In the genomic region with DNA sequence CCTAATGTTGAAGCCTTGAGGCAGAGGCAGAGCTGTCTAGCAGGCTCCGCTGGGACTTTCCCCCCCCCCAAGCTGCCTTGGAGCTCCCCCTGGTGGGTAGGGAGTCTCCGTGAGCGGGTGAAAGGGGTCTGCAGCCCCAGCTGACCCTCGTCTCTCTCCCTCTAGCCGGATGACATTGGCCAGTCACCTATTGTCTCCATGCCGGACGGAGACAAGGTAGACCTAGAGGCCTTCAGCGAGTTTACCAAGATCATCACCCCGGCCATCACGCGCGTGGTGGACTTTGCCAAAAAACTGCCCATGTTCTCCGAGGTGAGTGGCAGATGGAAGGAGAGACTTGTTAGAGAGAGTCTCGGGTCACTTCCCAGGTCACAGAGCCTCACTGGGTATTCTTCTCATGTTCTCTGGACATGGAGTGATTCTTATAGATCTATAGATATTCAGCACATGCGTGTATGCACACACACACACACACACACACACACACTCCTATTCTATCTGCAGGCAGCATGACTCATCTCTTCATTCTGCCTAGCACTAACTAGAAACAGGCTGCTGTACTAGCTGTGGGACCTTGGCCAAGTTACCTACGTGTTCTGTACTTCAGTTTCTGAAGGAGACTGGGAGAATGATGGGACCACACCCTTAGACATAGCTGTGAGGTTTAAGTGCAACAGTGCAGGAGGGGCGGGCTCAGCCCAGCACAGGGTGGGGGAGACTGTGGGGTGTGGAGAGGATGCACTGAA, we compare ENCODE assay signal across 8 mouse cellular contexts. TPM values are rescaled to one million over a fixed set of nuclear protein-coding genes. Genes with fewer than 3 reads are reported as not detected.
DNase-seq lines count a peak whose midpoint lies in the region; ATAC-seq and TF ChIP-seq lines count a peak whose summit lies in the region.

No protein-coding gene starts in this region.

- 83% methylated on average over 17 of the region's 17 CpGs for WGBS in liver, adult 2 months
- 68% methylated on average over 17 of the region's 17 CpGs for WGBS in liver, embryonic 16.5 days (ENCODE audit: insufficient replicate concordance)

- no peaks in the 10 kb centered on the region for H3K79me2 ChIP-seq in liver, adult 2 months (ENCODE audit: control insufficient read depth, insufficient read depth, low read length)

- H3K27ac ChIP-seq in liver, adult 2 months (replicated peaks; ENCODE audit: insufficient read depth, low read depth, low read length) = no peak overlapping the region
- 0 out of 2 replicates have a peak overlapping the region, but pooled peaks have one; percentile 6 for H3K27ac ChIP-seq in liver, embryonic 16.5 days (ENCODE audit: low read length)

- TF ChIP-seq POLR2A in liver, adult 2 months (IDR thresholded peaks at IDR 0.05; ENCODE audit: extremely low read depth, insufficient read depth, low read length) = no peak

- H3K9ac ChIP-seq in liver, adult 2 months (ENCODE audit: low read depth, low read length) = no peak overlapping the region
- no peak overlapping the region for H3K9ac ChIP-seq in liver, embryonic 16.5 days (ENCODE audit: low read depth, low read length)

- no peaks in the 10 kb centered on the region for H3K4me1 ChIP-seq in liver, adult 2 months (ENCODE audit: control insufficient read depth, insufficient read depth, low read length)
- H3K4me1 ChIP-seq in liver, embryonic 16.5 days (ENCODE audit: control insufficient read depth, low read depth, low read length) = peaks cover 32% of the 10 kb centered on the region

- no peak for ATAC-seq in cerebellum, adult (ENCODE audit: insufficient number of reproducible peaks, low FRiP score, low TSS enrichment)
- 0 out of 2 replicates have a peak, but pooled peaks have one; percentile 26 for ATAC-seq in granulocyte monocyte progenitor cell, adult 5-6 weeks (replicated peaks; ENCODE audit: poor library complexity, severe bottlenecking)
- no peak for ATAC-seq in liver, embryonic 16.5 days (ENCODE audit: low read depth)

- H3K4me2 ChIP-seq in liver, embryonic 16.5 days (ENCODE audit: low read depth, low read length) = no peak overlapping the region

- H3K36me3 ChIP-seq in liver, adult 2 months (ENCODE audit: control insufficient read depth, insufficient read depth, low read length) = peaks cover 2% of the 10 kb centered on the region
- peaks cover 19% of the 10 kb centered on the region; the same call in 1 of the 2 replicates for H3K36me3 ChIP-seq in liver, embryonic 16.5 days (ENCODE audit: control insufficient read depth, insufficient read depth)

- peak; percentile 54 for TF ChIP-seq CTCF in liver, adult 2 months (IDR thresholded peaks at IDR 0.05; ENCODE audit: low read depth, low read length)

- no peak overlapping the region for H3K4me3 ChIP-seq in liver, adult 2 months (ENCODE audit: insufficient read depth, low read depth, low read length)
- no peak overlapping the region for H3K4me3 ChIP-seq in liver, embryonic 16.5 days (ENCODE audit: low read depth, low read length)

- peak; percentile 18 to 43 for DNase-seq in cerebellum, postnatal 25 days
- no peak for DNase-seq in liver, adult 2 months (ENCODE audit: extremely low read depth, low read depth, low spot score)
- no peak for DNase-seq in liver
- no peak for DNase-seq in urinary bladder, postnatal 4 days (ENCODE audit: low spot score in 2 of 2)
- DNase-seq in urinary bladder, adult 2 months (ENCODE audit: low spot score) = no peak

- no peaks in the 10 kb centered on the region for H3K27me3 ChIP-seq in liver, adult 2 months (ENCODE audit: control insufficient read depth, insufficient read depth, low read length)
- no peaks in the 10 kb centered on the region for H3K27me3 ChIP-seq in liver, embryonic 16.5 days (ENCODE audit: control insufficient read depth, insufficient read depth, low read depth, low read length)

- no peaks in the 10 kb centered on the region for H3K9me3 ChIP-seq in liver, embryonic 16.5 days (replicated peaks; ENCODE audit: control insufficient read depth, low read length)

RNA-seq across cellular contexts. Expression of a gene that starts 12.2 kb away (rescaled TPM):
- 19.0 and 45.4 TPM in 2 replicates for total RNA-seq in liver, adult 2 months (2014; rRNA removed)
- polyA plus RNA-seq in liver, adult 2 months (2012; rRNA removed) = 75.4 and 106 TPM in 2 replicates
- 2.3 and 2.8 TPM in 2 replicates for total RNA-seq in granulocyte monocyte progenitor cell, adult 5-6 weeks (2014; fragmentation: Nextera tagmentation)
- total RNA-seq in granulocyte monocyte progenitor cell, adult 5-6 weeks (2017) = 1.2 TPM in 1 of 2 replicates, not detected in the other
- 0.65 and 0.66 TPM in 2 replicates for polyA plus RNA-seq in liver, embryonic 16.5 days (2015; fragmentation: Nextera tagmentation; extraction: Ambion mirVana)
- 119 and 219 TPM in 2 replicates for polyA plus RNA-seq in urinary bladder, adult 2 months (2012; rRNA removed)

RNA-seq across cellular contexts. Expression of a gene that starts 22.5 kb away (rescaled TPM):
- 5.5 and 8.9 TPM in 2 replicates for total RNA-seq in liver, adult 2 months (2014; rRNA removed)
- 13.6 and 14.9 TPM in 2 replicates for polyA plus RNA-seq in liver, adult 2 months (2012; rRNA removed)
- 39.3 and 39.5 TPM in 2 replicates for total RNA-seq in granulocyte monocyte progenitor cell, adult 5-6 weeks (2014; fragmentation: Nextera tagmentation)
- 23.0 and 24.2 TPM in 2 replicates for total RNA-seq in granulocyte monocyte progenitor cell, adult 5-6 weeks (2017)
- polyA plus RNA-seq in liver, embryonic 16.5 days (2015; fragmentation: Nextera tagmentation; extraction: Ambion mirVana) = 6.5 and 7.7 TPM in 2 replicates
- polyA plus RNA-seq in urinary bladder, adult 2 months (2012; rRNA removed) = 62.2 and 88.1 TPM in 2 replicates

RNA-seq across cellular contexts. Expression of a gene that starts 32.4 kb away (rescaled TPM):
- 15.5 and 17.7 TPM in 2 replicates for total RNA-seq in liver, adult 2 months (2014; rRNA removed)
- 17.0 and 17.2 TPM in 2 replicates for polyA plus RNA-seq in liver, adult 2 months (2012; rRNA removed)
- 72.7 and 75.0 TPM in 2 replicates for total RNA-seq in granulocyte monocyte progenitor cell, adult 5-6 weeks (2014; fragmentation: Nextera tagmentation)
- 59.8 and 70.1 TPM in 2 replicates for total RNA-seq in granulocyte monocyte progenitor cell, adult 5-6 weeks (2017)
- polyA plus RNA-seq in liver, embryonic 16.5 days (2015; fragmentation: Nextera tagmentation; extraction: Ambion mirVana) = 4.9 and 5.3 TPM in 2 replicates
- 57.0 and 58.7 TPM in 2 replicates for polyA plus RNA-seq in urinary bladder, adult 2 months (2012; rRNA removed)

RNA-seq across cellular contexts. Expression of a gene that starts 33.7 kb away (rescaled TPM):
- total RNA-seq in liver, adult 2 months (2014; rRNA removed) = 3.9 and 6.2 TPM in 2 replicates
- 16.2 and 23.2 TPM in 2 replicates for polyA plus RNA-seq in liver, adult 2 months (2012; rRNA removed)
- 57.3 and 68.2 TPM in 2 replicates for total RNA-seq in granulocyte monocyte progenitor cell, adult 5-6 weeks (2014; fragmentation: Nextera tagmentation)
- 37.6 and 42.6 TPM in 2 replicates for total RNA-seq in granulocyte monocyte progenitor cell, adult 5-6 weeks (2017)
- 22.8 and 23.8 TPM in 2 replicates for polyA plus RNA-seq in liver, embryonic 16.5 days (2015; fragmentation: Nextera tagmentation; extraction: Ambion mirVana)
- polyA plus RNA-seq in urinary bladder, adult 2 months (2012; rRNA removed) = 29.6 and 32.8 TPM in 2 replicates

RNA-seq across cellular contexts. Expression of a gene that starts 41.8 kb away (rescaled TPM):
- 3.6 and 6.6 TPM in 2 replicates for total RNA-seq in liver, adult 2 months (2014; rRNA removed)
- 11.2 and 12.5 TPM in 2 replicates for polyA plus RNA-seq in liver, adult 2 months (2012; rRNA removed)
- 46.1 and 46.7 TPM in 2 replicates for total RNA-seq in granulocyte monocyte progenitor cell, adult 5-6 weeks (2014; fragmentation: Nextera tagmentation)
- 13.6 and 31.8 TPM in 2 replicates for total RNA-seq in granulocyte monocyte progenitor cell, adult 5-6 weeks (2017)
- polyA plus RNA-seq in liver, embryonic 16.5 days (2015; fragmentation: Nextera tagmentation; extraction: Ambion mirVana) = 11.6 and 13.6 TPM in 2 replicates
- polyA plus RNA-seq in urinary bladder, adult 2 months (2012; rRNA removed) = 24.7 and 29.5 TPM in 2 replicates

Comparison
In these comparisons a context has a peak if more than half of its experiments do, and no peak if none do; other contexts are left out.
1. RNA of a gene that starts 12.2 kb away (polyA plus RNA-seq): 119 to 219 TPM in urinary bladder, adult 2 months and 75.4 to 106 TPM in liver, adult 2 months; 0.65 to 0.66 TPM in liver, embryonic 16.5 days; every median in the first group is over 10 times any median in the second.
2. DNase-seq: peak in cerebellum, postnatal 25 days (2 of 2); none in liver, adult 2 months (single experiment), liver (single experiment), urinary bladder, postnatal 4 days (0 of 2) and urinary bladder, adult 2 months (single experiment).